Mouse (Mus musculus): Measurements from ENCODE around the gene Gm6763. TPM values are rescaled to one million over a fixed set of nuclear protein-coding genes. Genes with fewer than 3 reads are reported as not detected.
"Not testable (repeated sequence)": the region's sequence is repeated elsewhere in the genome, so short reads cannot be mapped to it uniquely, and the experiment has no call there.

The Gm6763 gene
- total RNA-seq (2014; rRNA removed; ENCODE audit: low replicate concordance) (not detected in 2 replicates), polyA plus RNA-seq (2015; fragmentation: Nextera tagmentation; extraction: Ambion mirVana) (not detected in 2 replicates)

DNA sequence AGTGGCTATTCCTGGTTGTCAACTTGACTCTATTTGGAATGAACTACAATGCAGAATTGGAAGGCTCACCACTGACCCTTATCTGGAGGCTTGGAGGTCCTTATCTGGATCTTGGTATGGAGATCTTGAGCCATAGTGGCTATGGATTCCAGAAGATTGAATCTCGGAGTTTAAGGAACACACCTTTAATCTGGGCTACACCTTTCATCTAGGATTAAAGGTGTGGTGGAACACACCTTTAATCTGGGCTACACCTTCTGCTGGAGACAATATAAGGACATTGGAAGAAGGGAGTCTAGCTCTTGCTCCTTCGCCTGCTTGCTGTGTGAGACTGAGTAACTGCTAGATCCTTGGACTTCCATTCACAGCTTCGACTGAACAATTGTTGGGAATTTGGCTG is at the start of gene Gm6763:
Gm6763 (plus strand) TSS at position 301 of the 400 bp plus-strand sequence.
- H3K9me3 ChIP-seq (replicated peaks; ENCODE audit: control insufficient read depth, low read length); H3K9ac ChIP-seq (replicated peaks; ENCODE audit: low read depth, low read length); H3K27ac ChIP-seq (ENCODE audit: low read depth); DNase-seq (ENCODE audit: low spot score); H3K36me3 ChIP-seq (replicated peaks; ENCODE audit: control insufficient read depth, insufficient read depth, low read length); H3K4me2 ChIP-seq (ENCODE audit: low read depth, low read length); H3K4me3 ChIP-seq (ENCODE audit: low read depth, low read length); H3K27me3 ChIP-seq (ENCODE audit: control insufficient read depth, insufficient read depth, low read length); ATAC-seq (ENCODE audit: insufficient read depth, low read depth); H3K4me1 ChIP-seq (ENCODE audit: control insufficient read depth, insufficient read depth): not testable (repeated sequence)
- no CpG with 5 or more reads among the region's 3 CpGs for WGBS

DNA sequence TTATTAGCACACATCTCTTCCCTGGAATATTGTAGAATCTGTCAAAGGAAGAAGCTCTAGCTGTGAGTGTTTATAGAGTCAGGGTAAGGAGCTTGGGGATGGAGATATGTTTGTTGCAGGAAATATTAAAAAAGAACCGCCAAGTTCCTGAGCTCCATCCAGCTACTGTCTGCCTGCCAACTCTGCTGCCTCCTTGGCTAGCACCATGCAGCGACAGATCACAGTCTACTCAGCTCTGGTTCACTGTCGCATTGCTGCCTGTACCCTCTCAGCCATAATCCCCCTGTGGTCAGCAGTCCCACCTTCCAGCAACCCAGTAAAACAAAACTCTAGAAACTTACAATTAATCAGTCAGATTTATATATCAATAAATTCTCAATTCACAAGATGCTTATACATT is 41.3 kb upstream of the Gm6763 start:
- no peak overlapping the region for H3K27ac ChIP-seq (ENCODE audit: low read depth)
- H3K36me3 ChIP-seq (replicated peaks; ENCODE audit: control insufficient read depth, insufficient read depth, low read length), result no peaks in the 10 kb centered on the region
- DNase-seq (ENCODE audit: low spot score) (no peak), ATAC-seq (ENCODE audit: insufficient read depth, low read depth) (no peak)
- no peak overlapping the region for H3K4me2 ChIP-seq (ENCODE audit: low read depth, low read length)
- H3K4me1 ChIP-seq (ENCODE audit: control insufficient read depth, insufficient read depth), result no peaks in the 10 kb centered on the region
- TF ChIP-seq CTCF (IDR thresholded peaks at IDR 0.05; ENCODE audit: low read depth) (no peak), EP300 (IDR thresholded peaks at IDR 0.05; ENCODE audit: low read depth) (no peak)
- no peaks in the 10 kb centered on the region for H3K27me3 ChIP-seq (ENCODE audit: control insufficient read depth, insufficient read depth, low read length)
- WGBS, result 59% methylated on average over 3 of the region's 3 CpGs
- H3K9ac ChIP-seq (replicated peaks; ENCODE audit: low read depth, low read length), result no peak overlapping the region
- no peak overlapping the region for H3K4me3 ChIP-seq (ENCODE audit: low read depth, low read length)
- no peaks in the 10 kb centered on the region for H3K9me3 ChIP-seq (replicated peaks; ENCODE audit: control insufficient read depth, low read length)

- WGBS, result 29% methylated on average over 2 of the region's 2 CpGs
- Histone ChIP-seq H3K27ac (ENCODE audit: low read depth) (no peak overlapping the region), H3K4me2 (ENCODE audit: low read depth, low read length) (no peak overlapping the region)
These were observed 33.0 kb upstream of the Gm6763 start for GRCm38 (mm10) chr10:104118312-104118711.

GRCm38 (mm10) chr10:104142687-104143086 is 8.6 kb upstream of the Gm6763 start, which contains the start of gene Gm21293:
TSS of gene Gm21293 (plus strand) at chr10:104142987.
- not testable (repeated sequence) for H3K36me3 ChIP-seq (replicated peaks; ENCODE audit: control insufficient read depth, insufficient read depth, low read length); ATAC-seq (ENCODE audit: insufficient read depth, low read depth); H3K27me3 ChIP-seq (ENCODE audit: control insufficient read depth, insufficient read depth, low read length); H3K9ac ChIP-seq (replicated peaks; ENCODE audit: low read depth, low read length); H3K27ac ChIP-seq (ENCODE audit: low read depth); H3K9me3 ChIP-seq (replicated peaks; ENCODE audit: control insufficient read depth, low read length); H3K4me1 ChIP-seq (ENCODE audit: control insufficient read depth, insufficient read depth); H3K4me3 ChIP-seq (ENCODE audit: low read depth, low read length); H3K4me2 ChIP-seq (ENCODE audit: low read depth, low read length); DNase-seq (ENCODE audit: low spot score)
- no CpG with 5 or more reads among the region's 3 CpGs for WGBS

More at GRCm38 (mm10) chr10:104118312-104118711, 33.0 kb upstream of the Gm6763 start:
- Histone ChIP-seq H3K9ac (replicated peaks; ENCODE audit: low read depth, low read length) (no peak overlapping the region), H3K9me3 (replicated peaks; ENCODE audit: control insufficient read depth, low read length) (no peaks in the 10 kb centered on the region), H3K4me3 (ENCODE audit: low read depth, low read length) (no peak overlapping the region), H3K27me3 (ENCODE audit: control insufficient read depth, insufficient read depth, low read length) (no peaks in the 10 kb centered on the region), H3K4me1 (ENCODE audit: control insufficient read depth, insufficient read depth) (no peaks in the 10 kb centered on the region), H3K36me3 (replicated peaks; ENCODE audit: control insufficient read depth, insufficient read depth, low read length) (no peaks in the 10 kb centered on the region)
- no peak for ATAC-seq (ENCODE audit: insufficient read depth, low read depth)
- DNase-seq (ENCODE audit: low spot score), result no peak
- TF ChIP-seq CTCF (IDR thresholded peaks at IDR 0.05; ENCODE audit: low read depth) (no peak), EP300 (IDR thresholded peaks at IDR 0.05; ENCODE audit: low read depth) (no peak)

DNA sequence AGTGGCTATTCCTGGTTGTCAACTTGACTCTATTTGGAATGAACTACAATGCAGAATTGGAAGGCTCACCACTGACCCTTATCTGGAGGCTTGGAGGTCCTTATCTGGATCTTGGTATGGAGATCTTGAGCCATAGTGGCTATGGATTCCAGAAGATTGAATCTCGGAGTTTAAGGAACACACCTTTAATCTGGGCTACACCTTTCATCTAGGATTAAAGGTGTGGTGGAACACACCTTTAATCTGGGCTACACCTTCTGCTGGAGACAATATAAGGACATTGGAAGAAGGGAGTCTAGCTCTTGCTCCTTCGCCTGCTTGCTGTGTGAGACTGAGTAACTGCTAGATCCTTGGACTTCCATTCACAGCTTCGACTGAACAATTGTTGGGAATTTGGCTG is 8.4 kb downstream of the Gm6763 start, which contains the start of gene Gm8764:
Gm8764 (plus strand) TSS at position 301 of the 400 bp plus-strand sequence.
- H3K27me3 ChIP-seq (ENCODE audit: control insufficient read depth, insufficient read depth, low read length); H3K4me2 ChIP-seq (ENCODE audit: low read depth, low read length); H3K36me3 ChIP-seq (replicated peaks; ENCODE audit: control insufficient read depth, insufficient read depth, low read length); H3K4me3 ChIP-seq (ENCODE audit: low read depth, low read length); ATAC-seq (ENCODE audit: insufficient read depth, low read depth); H3K4me1 ChIP-seq (ENCODE audit: control insufficient read depth, insufficient read depth); DNase-seq (ENCODE audit: low spot score); H3K27ac ChIP-seq (ENCODE audit: low read depth); H3K9ac ChIP-seq (replicated peaks; ENCODE audit: low read depth, low read length); H3K9me3 ChIP-seq (replicated peaks; ENCODE audit: control insufficient read depth, low read length): not testable (repeated sequence)
- WGBS, result no CpG with 5 or more reads among the region's 3 CpGs

- H3K36me3 ChIP-seq (replicated peaks; ENCODE audit: control insufficient read depth, insufficient read depth, low read length); H3K27me3 ChIP-seq (ENCODE audit: control insufficient read depth, insufficient read depth, low read length); H3K4me2 ChIP-seq (ENCODE audit: low read depth, low read length); H3K27ac ChIP-seq (ENCODE audit: low read depth); DNase-seq (ENCODE audit: low spot score); H3K4me3 ChIP-seq (ENCODE audit: low read depth, low read length); H3K9ac ChIP-seq (replicated peaks; ENCODE audit: low read depth, low read length); ATAC-seq (ENCODE audit: insufficient read depth, low read depth); H3K4me1 ChIP-seq (ENCODE audit: control insufficient read depth, insufficient read depth); H3K9me3 ChIP-seq (replicated peaks; ENCODE audit: control insufficient read depth, low read length): not testable (repeated sequence)
- WGBS, result no CpG with 5 or more reads among the region's 3 CpGs
These were observed 16.9 kb downstream of the Gm6763 start, which contains the start of gene Gm21304 for GRCm38 (mm10) chr10:104168215-104168614. TSS of gene Gm21304 (plus strand) at chr10:104168515.

- H3K4me2 ChIP-seq (ENCODE audit: low read depth, low read length); H3K4me3 ChIP-seq (ENCODE audit: low read depth, low read length); H3K9ac ChIP-seq (replicated peaks; ENCODE audit: low read depth, low read length); DNase-seq (ENCODE audit: low spot score); H3K27ac ChIP-seq (ENCODE audit: low read depth); H3K4me1 ChIP-seq (ENCODE audit: control insufficient read depth, insufficient read depth); ATAC-seq (ENCODE audit: insufficient read depth, low read depth); H3K9me3 ChIP-seq (replicated peaks; ENCODE audit: control insufficient read depth, low read length); H3K36me3 ChIP-seq (replicated peaks; ENCODE audit: control insufficient read depth, insufficient read depth, low read length); H3K27me3 ChIP-seq (ENCODE audit: control insufficient read depth, insufficient read depth, low read length): not testable (repeated sequence)
- no CpG with 5 or more reads among the region's 3 CpGs for WGBS
These were observed 25.4 kb downstream of the Gm6763 start, which contains the start of gene Gm21312 for GRCm38 (mm10) chr10:104176724-104177123. TSS of gene Gm21312 (plus strand) at chr10:104177024.

GRCm38 (mm10) chr10:104185233-104185632 is 33.9 kb downstream of the Gm6763 start, which contains the start of gene Gm20765:
TSS of gene Gm20765 (plus strand) at chr10:104185533.
- H3K27ac ChIP-seq (ENCODE audit: low read depth); H3K9me3 ChIP-seq (replicated peaks; ENCODE audit: control insufficient read depth, low read length); H3K27me3 ChIP-seq (ENCODE audit: control insufficient read depth, insufficient read depth, low read length); H3K9ac ChIP-seq (replicated peaks; ENCODE audit: low read depth, low read length); H3K4me3 ChIP-seq (ENCODE audit: low read depth, low read length); H3K4me2 ChIP-seq (ENCODE audit: low read depth, low read length); H3K36me3 ChIP-seq (replicated peaks; ENCODE audit: control insufficient read depth, insufficient read depth, low read length); DNase-seq (ENCODE audit: low spot score); ATAC-seq (ENCODE audit: insufficient read depth, low read depth); H3K4me1 ChIP-seq (ENCODE audit: control insufficient read depth, insufficient read depth): not testable (repeated sequence)
- no CpG with 5 or more reads among the region's 3 CpGs for WGBS

Data from heart, postnatal 0 days (tissue).